Mouse (Mus musculus) liver, adult (tissue): ENCODE measurements around the gene Srpk2.

Experiments used
- GATA4 ChIP-seq: IDR thresholded peaks from 2 replicates; pipeline ENCODE4 v1.6.1; 2014; ENCODE audit warnings: mild to moderate bottlenecking, low read length; ENCODE audit not compliant: insufficient replicate concordance

Srpk2 gene

DNA sequence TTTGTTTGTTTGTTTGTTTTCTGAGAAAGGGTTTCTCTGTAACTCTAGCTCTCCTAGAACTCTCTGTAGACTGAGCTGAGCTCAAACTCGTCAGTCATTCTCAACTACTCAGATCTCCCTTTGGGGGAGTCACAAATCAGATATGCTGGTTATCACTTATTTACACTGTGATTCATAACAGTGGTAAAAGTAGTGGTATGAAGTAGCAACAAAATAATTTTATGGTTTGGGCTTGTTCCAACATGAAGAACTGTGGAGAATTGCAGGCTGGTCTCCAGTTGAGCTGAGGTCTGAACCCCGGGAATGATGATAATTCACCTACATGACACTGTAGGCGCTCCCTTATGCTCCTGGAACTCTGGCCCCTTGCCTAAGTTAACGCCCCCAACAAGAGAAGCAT lies 124.2 kb downstream of the Srpk2 start:
- TF ChIP-seq GATA4 = no peak

GRCm38 (mm10) chr5:23556007-23556770 lies 128.2 kb downstream of the Srpk2 start:
- no peak for TF ChIP-seq GATA4

DNA sequence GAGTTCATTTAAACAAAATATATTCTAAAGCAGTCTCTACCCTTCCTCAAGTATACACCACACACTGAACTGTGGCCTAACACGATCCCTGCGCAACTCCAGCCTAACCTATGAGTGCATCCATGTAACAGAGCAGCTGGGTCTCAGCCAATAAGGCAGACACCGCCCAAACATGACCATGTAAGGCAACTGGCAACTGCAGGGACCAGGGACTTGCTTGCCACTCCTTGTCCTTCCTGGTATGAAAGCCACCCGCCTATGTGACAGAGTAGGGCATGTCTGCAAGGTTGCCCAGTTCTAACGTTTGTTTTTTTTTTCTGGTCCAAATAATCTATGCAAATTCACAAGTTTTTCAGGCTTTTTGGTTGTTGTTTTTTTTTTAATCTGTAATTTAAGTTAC lies 132.7 kb downstream of the Srpk2 start:
- TF ChIP-seq GATA4 = no peak

GRCm38 (mm10) chr5:23535692-23536091 lies 148.7 kb downstream of the Srpk2 start:
- TF ChIP-seq GATA4 = no peak

DNA sequence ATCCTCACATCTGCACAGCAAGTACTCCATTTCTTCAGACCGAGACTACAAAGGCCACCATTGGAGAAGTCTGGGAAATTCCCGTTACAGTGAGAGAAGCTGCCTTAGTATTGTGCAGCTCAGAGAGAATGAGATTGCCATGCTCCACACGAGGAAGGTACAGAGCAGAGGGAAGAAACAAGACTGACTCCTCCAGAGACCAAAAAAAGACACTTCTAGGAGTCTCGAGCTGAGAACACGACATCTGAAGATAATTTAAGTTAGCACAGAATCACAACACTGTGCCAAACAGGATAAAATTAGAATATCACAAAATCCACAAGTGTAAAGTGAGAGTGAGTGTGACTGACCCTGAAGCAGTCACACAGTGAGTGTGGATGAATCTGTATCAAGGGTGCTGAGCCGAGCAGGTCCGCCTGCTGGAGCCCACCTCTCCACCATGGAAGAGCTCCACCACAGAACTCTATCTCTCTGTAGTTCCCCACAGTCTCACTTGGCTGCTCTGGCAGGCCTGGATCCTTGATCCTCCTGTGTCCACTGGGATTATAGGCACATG lies 152.8 kb downstream of the Srpk2 start:
- TF ChIP-seq GATA4 = no peak

GRCm38 (mm10) chr5:23531100-23531499 lies 153.3 kb downstream of the Srpk2 start:
- TF ChIP-seq GATA4 = no peak

DNA sequence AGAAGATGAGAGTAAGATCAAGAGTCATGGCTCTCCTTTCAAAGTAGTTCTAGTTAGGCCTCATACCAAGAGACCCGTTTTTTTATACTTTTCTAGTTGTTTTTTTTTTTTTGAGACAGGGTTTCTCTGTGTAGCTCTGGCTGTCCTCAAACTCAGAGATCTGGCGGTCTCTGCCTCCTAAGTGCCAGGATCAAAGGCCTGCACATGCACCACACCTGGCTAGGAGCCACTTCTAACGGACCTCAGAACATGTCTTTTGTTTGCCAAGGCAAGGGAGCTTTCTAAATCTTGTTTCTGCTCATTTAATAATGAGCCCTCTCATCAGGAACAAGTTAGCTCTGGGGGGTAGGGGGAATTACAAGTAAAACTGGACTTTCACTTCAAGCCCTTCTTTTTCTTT lies 159.8 kb downstream of the Srpk2 start:
- TF ChIP-seq GATA4 = no peak

- TF ChIP-seq GATA4 = no peak
Observed at GRCm38 (mm10) chr5:23523936-23524335, 160.5 kb downstream of the Srpk2 start.

DNA sequence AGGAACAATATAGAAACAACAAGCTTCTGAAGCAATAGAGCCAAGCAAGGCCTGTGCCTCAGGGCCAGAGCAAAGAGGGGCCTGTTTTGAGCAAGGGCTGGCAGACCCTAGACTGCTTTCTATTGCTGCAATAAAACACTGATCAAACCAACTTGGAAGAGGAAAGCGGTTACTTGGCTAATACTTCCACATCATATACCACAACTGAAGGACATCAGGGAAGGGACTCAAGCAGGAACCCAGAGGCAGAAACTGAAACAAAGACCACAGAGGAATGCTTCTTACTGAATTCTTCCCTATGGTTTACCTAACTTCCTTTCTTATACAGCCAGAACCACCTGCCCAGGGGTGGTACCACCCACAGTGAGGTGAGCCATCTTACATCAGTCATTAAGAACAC lies 162.8 kb downstream of the Srpk2 start:
- no peak for TF ChIP-seq GATA4

GRCm38 (mm10) chr5:23519679-23520078 lies 164.7 kb downstream of the Srpk2 start:
- TF ChIP-seq GATA4 = no peak

DNA sequence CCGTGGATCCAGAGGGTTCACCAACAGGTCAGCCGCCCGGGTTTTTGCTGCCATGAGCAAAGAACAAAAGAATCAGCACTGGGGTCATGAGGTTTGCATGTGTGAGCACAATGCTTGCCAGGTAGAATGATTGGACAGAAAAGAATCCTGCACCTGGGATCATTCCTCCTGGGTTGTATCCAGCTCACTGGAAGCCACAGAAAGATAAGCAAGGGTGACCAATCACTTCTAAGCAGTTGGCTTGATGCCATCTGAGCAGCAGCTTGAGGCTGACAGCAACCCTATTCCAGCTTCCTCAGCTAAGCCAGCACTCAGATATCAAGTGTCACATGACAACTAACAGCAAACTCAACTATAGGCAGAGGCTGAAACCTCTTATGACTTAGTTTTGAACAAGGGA lies 165.7 kb downstream of the Srpk2 start:
- TF ChIP-seq GATA4 = peak; percentile 75; the same call in 1 of the 2 replicates

GRCm38 (mm10) chr5:23517839-23518238 lies 166.6 kb downstream of the Srpk2 start:
- TF ChIP-seq GATA4 = no peak

- no peak for TF ChIP-seq GATA4
Observed at GRCm38 (mm10) chr5:23516962-23517361, 167.5 kb downstream of the Srpk2 start.

- TF ChIP-seq GATA4 = no peak
Observed at GRCm38 (mm10) chr5:23515038-23515437, 169.4 kb downstream of the Srpk2 start.

GRCm38 (mm10) chr5:23513468-23513867 lies 170.9 kb downstream of the Srpk2 start:
- TF ChIP-seq GATA4 = no peak

GRCm38 (mm10) chr5:23512556-23512955 lies 171.9 kb downstream of the Srpk2 start:
- no peak for TF ChIP-seq GATA4

- no peak for TF ChIP-seq GATA4
Observed at GRCm38 (mm10) chr5:23511456-23511855, 173.0 kb downstream of the Srpk2 start.
